Mouse (Mus musculus) macrophage (primary cell): ENCODE measurements around the gene H2-Q6. TPM values are rescaled to one million over a fixed set of nuclear protein-coding genes. Genes with fewer than 3 reads are reported as not detected.
"Not testable (repeated sequence)": the region's sequence is repeated elsewhere in the genome, so short reads cannot be mapped to it uniquely, and the experiment has no call there.

Source experiments
- H3K27ac ChIP-seq: fragments of 350-480 bp; formaldehyde crosslinking; 2 replicates; pipeline ENCODE4 v1.9.0; 2021
- H3K36me3 ChIP-seq: fragments of 350-480 bp; formaldehyde crosslinking; 2 replicates; pipeline ENCODE4 v1.9.0; 2021; ENCODE audit errors: inconsistent target
- H3K4me3 ChIP-seq: fragments of 350-480 bp; formaldehyde crosslinking; 2 replicates; pipeline ENCODE4 v1.9.0; 2021; ENCODE audit errors: inconsistent target
- H3K79me2 ChIP-seq: fragments of 350-480 bp; formaldehyde crosslinking; 2 replicates; pipeline ENCODE4 v1.9.0; 2021; ENCODE audit errors: inconsistent target
- WGBS: methylation state at CpG from one replicate; pipeline ENCODE4 v1.1.7; 2026; ENCODE audit warnings: inconsistent platforms; ENCODE audit not compliant: missing documents; 5-methylcytosine and 5-hydroxymethylcytosine counted together
- polyA plus RNA-seq: library from polyadenylated mRNA; stranded (reverse); fragments of 250-400 nt; gene quantifications from 3 replicates; pipeline ENCODE4 v1.2.4, GENCODE M21; 2018; ENCODE audit warnings: inconsistent platforms

Gene H2-Q6
- polyA plus RNA-seq, 1 experiment from 2014 or later, result 6.1 TPM

GRCm38 (mm10) chr17:35444510-35444909 lies 19.9 kb downstream of the H2-Q6 start:
- not testable (repeated sequence) for H3K36me3 ChIP-seq, H3K4me3 ChIP-seq, H3K79me2 ChIP-seq, H3K27ac ChIP-seq
- WGBS, result 87% methylated on average over 2 of the region's 2 CpGs

- not testable (repeated sequence) for H3K79me2 ChIP-seq, H3K4me3 ChIP-seq, H3K27ac ChIP-seq, H3K36me3 ChIP-seq
- WGBS, result no CpG with 5 or more reads among the region's 1 CpGs
Observed at GRCm38 (mm10) chr17:35458247-35458646, 33.6 kb downstream of the H2-Q6 start.

- not testable (repeated sequence) for H3K27ac ChIP-seq, H3K36me3 ChIP-seq, H3K79me2 ChIP-seq, H3K4me3 ChIP-seq
- WGBS, result no CpG with 5 or more reads among the region's 9 CpGs
Observed at GRCm38 (mm10) chr17:35460513-35461341, 36.1 kb downstream of the H2-Q6 start.

GRCm38 (mm10) chr17:35465651-35466050 lies 41.0 kb downstream of the H2-Q6 start:
- not testable (repeated sequence) for H3K4me3 ChIP-seq, H3K27ac ChIP-seq, H3K79me2 ChIP-seq, H3K36me3 ChIP-seq
- WGBS, result 4% methylated on average over 8 of the region's 8 CpGs

- H3K79me2 ChIP-seq, H3K4me3 ChIP-seq, H3K27ac ChIP-seq, H3K36me3 ChIP-seq: not testable (repeated sequence)
- 38% methylated on average over 3 of the region's 3 CpGs for WGBS
Observed at GRCm38 (mm10) chr17:35468936-35469335, 44.3 kb downstream of the H2-Q6 start.

- no peaks in the 10 kb centered on the region for H3K36me3 ChIP-seq
- WGBS, result 5% methylated on average over 80 of the region's 80 CpGs
- no peak within 1 kb of the TSS for H3K4me3 ChIP-seq
- H3K79me2 ChIP-seq, result no peaks in the 10 kb centered on the region
- H3K27ac ChIP-seq, result no peak within 1 kb of the TSS
Observed at GRCm38 (mm10) chr17:35469842-35470751, 45.4 kb downstream of the H2-Q6 start, which contains the start of gene H2-Q10. TSS of gene H2-Q10 (plus strand) at chr17:35470089.

Other genes starting within 250 kb of the H2-Q6 start
- gene Aif1, start 248.8 kb upstream of the H2-Q6 start, polyA plus RNA-seq, result 231 to 253 TPM (median 243 TPM) in 3 replicates
- 322 to 615 TPM (median 449 TPM) in 3 replicates for gene Lst1, start 236.4 kb upstream of the H2-Q6 start, polyA plus RNA-seq
- 0.33 to 0.50 TPM (median 0.48 TPM) in 3 replicates for gene Ltb, start 230.4 kb upstream of the H2-Q6 start, polyA plus RNA-seq
- 20.0 to 57.4 TPM (median 38.0 TPM) in 3 replicates for gene Tnf, start 222.8 kb upstream of the H2-Q6 start, polyA plus RNA-seq
- not detected in 3 replicates for gene Lta, start 219.5 kb upstream of the H2-Q6 start, polyA plus RNA-seq
- not detected in 3 replicates for gene Gm16181, start 204.0 kb upstream of the H2-Q6 start, polyA plus RNA-seq
- 5.0 to 12.5 TPM (median 6.9 TPM) in 3 replicates for gene Atp6v1g2, start 191.2 kb upstream of the H2-Q6 start, polyA plus RNA-seq
- 8.3 to 16.7 TPM (median 14.8 TPM) in 3 replicates for gene Nfkbil1, start 189.1 kb upstream of the H2-Q6 start, polyA plus RNA-seq
- 113 to 158 TPM (median 122 TPM) in 3 replicates for gene Ddx39b, start 183.1 kb upstream of the H2-Q6 start, polyA plus RNA-seq
- 2,972 to 5,352 TPM (median 3,334 TPM) in 3 replicates for gene H2-D1, start 162.1 kb upstream of the H2-Q6 start, polyA plus RNA-seq
- not detected in 3 replicates for gene H2-Q1, start 104.4 kb upstream of the H2-Q6 start, polyA plus RNA-seq
- gene H2-Q2, start 82.6 kb upstream of the H2-Q6 start, polyA plus RNA-seq, result not detected in 3 replicates
- gene H2-Q4, start 45.2 kb upstream of the H2-Q6 start, polyA plus RNA-seq, result 54.4 to 151 TPM (median 62.1 TPM) in 3 replicates
- 9.6 to 18.4 TPM (median 13.1 TPM) in 3 replicates for gene H2-Q7, start 14.3 kb downstream of the H2-Q6 start, polyA plus RNA-seq
- gene H2-Q10, start 45.2 kb downstream of the H2-Q6 start, polyA plus RNA-seq, result 0.07 to 0.35 TPM in 2 of 3 replicates, not detected in the other
- gene Pou5f1, start 81.2 kb downstream of the H2-Q6 start, polyA plus RNA-seq, result not detected in 3 replicates
- 2.7 to 15.5 TPM (median 3.0 TPM) in 3 replicates for gene Tcf19, start 92.0 kb downstream of the H2-Q6 start, polyA plus RNA-seq
- 1.3 to 3.3 TPM (median 2.1 TPM) in 3 replicates for gene Cchcr1, start 92.2 kb downstream of the H2-Q6 start, polyA plus RNA-seq
- not detected in 3 replicates for gene Psors1c2, start 108.4 kb downstream of the H2-Q6 start, polyA plus RNA-seq
- gene Cdsn, start 127.3 kb downstream of the H2-Q6 start, polyA plus RNA-seq, result not detected in 3 replicates
- not detected in 3 replicates for gene 2300002M23Rik, start 142.6 kb downstream of the H2-Q6 start, polyA plus RNA-seq
- gene Sfta2, start 176.7 kb downstream of the H2-Q6 start, polyA plus RNA-seq, result not detected in 3 replicates
- not detected in 3 replicates for gene Gm9573, start 201.8 kb downstream of the H2-Q6 start, polyA plus RNA-seq
- not detected in 3 replicates for gene Mucl3, start 218.8 kb downstream of the H2-Q6 start, polyA plus RNA-seq
- 3.5 to 5.8 TPM (median 4.5 TPM) in 3 replicates for gene Vars2, start 242.7 kb downstream of the H2-Q6 start, polyA plus RNA-seq
- gene Gtf2h4, start 248.9 kb downstream of the H2-Q6 start, polyA plus RNA-seq, result 6.2 to 17.0 TPM (median 10.0 TPM) in 3 replicates